Mouse (Mus musculus): ENCODE data around the gene Abcc12.

DNA sequence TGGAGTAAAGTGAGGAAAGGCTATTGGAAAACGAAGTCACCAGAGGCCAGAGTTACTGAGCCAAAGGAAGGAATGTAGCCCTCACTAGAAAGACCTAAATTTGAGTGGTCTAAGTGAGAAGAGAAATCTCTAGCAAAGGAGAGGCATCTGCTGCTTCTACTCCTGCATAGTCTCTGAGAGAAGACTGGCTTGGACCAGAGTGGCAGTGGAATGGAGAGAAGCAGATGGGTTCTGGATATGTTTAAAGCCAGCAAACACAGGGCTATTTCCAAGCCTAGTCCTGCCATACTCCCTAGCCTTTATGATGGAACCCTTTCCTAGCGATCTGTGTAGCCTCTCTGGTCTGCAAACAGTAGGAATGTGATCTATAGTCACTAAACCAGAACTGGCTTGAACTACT, 24.9 kb downstream of the Abcc12 start:
- TF ChIP-seq CTCF (conservative IDR thresholded peaks at IDR 0.05; ENCODE audit: low read length) (no peak), POU5F1 (IDR thresholded peaks at IDR 0.05; ENCODE audit: borderline replicate concordance, low read length) (no peak)
